Comparison of ENCODE assay signal across 23 mouse cellular contexts in the genomic region with DNA sequence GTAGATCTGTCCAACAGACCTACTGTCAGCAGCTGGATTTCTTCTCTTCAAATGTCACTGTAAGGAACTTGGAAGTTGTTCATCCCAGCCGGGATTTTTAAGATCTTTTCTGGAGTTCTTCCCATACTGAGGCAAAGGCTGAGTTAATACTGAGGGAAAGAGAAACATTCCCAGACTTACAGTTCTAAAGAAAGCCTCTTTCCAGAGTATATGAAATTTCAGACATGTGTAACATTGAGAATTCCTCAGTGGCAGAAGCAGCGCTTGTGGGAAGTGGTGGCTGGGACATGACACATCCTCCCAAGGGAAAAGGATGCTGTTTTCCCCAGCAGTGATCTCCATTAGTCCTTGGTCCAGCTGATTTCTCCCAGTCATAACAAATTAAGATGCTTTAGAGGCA.
DNase-seq lines count a peak whose midpoint lies in the region; ATAC-seq and TF ChIP-seq lines count a peak whose summit lies in the region.
"Had no signal": no experiment of that assay in that cellular context is flagged by ENCODE, and none has a peak within 500 bp of the region (broad histone marks: within the 10 kb centered on the region; RNA-seq: fewer than 3 reads in every experiment).

No protein-coding gene starts in this region.

- no peaks in the 10 kb centered on the region for H3K36me3 ChIP-seq in kidney, postnatal 0 days (ENCODE audit: insufficient read depth, low read length)
- H3K36me3 ChIP-seq: embryonic facial prominence, embryonic 13.5 days; forebrain, embryonic 15.5 days; limb, embryonic 15.5 days; liver, embryonic 15.5 days; neural tube, embryonic 13.5 days had no signal

- H3K27ac ChIP-seq in kidney, postnatal 0 days: no peak overlapping the region
- H3K27ac ChIP-seq: embryonic facial prominence, embryonic 13.5 days; forebrain, embryonic 15.5 days; limb, embryonic 15.5 days; liver, embryonic 15.5 days; neural tube, embryonic 13.5 days had no signal

- peak; percentile 71; the same call in 1 of the 2 replicates for ATAC-seq in frontal cortex, adult (ENCODE audit: low TSS enrichment)
- no peak for ATAC-seq in kidney, postnatal 0 days (replicated peaks; ENCODE audit: low FRiP score, low read depth)
- ATAC-seq in granulocyte monocyte progenitor cell, adult 5-6 weeks (replicated peaks; ENCODE audit: poor library complexity, severe bottlenecking): no peak
- ATAC-seq: activated CD4-positive, CD25-positive, alpha-beta regulatory T cell, adult 4 months; CD4-positive, CD25-positive, alpha-beta regulatory T cell, adult 4 months; forebrain, embryonic 15.5 days; hindbrain, embryonic 16.5 days; intestine, embryonic 16.5 days had no signal

- H3K9ac ChIP-seq in kidney, postnatal 0 days (ENCODE audit: low read depth, low read length): no peak overlapping the region
- H3K9ac ChIP-seq: embryonic facial prominence, embryonic 13.5 days; forebrain, embryonic 15.5 days; limb, embryonic 15.5 days; liver, embryonic 15.5 days; neural tube, embryonic 13.5 days had no signal

- H3K9me3 ChIP-seq in kidney, postnatal 0 days (replicated peaks; ENCODE audit: low read length): no peaks in the 10 kb centered on the region
- H3K9me3 ChIP-seq: embryonic facial prominence, embryonic 13.5 days; forebrain, embryonic 15.5 days; limb, embryonic 15.5 days; liver, embryonic 15.5 days; neural tube, embryonic 13.5 days had no signal

- WGBS in kidney, postnatal 0 days: 43% methylated on average over 2 of the region's 2 CpGs

- no peaks in the 10 kb centered on the region for H3K4me1 ChIP-seq in kidney, postnatal 0 days (replicated peaks; ENCODE audit: insufficient read depth, low read length)
- H3K4me1 ChIP-seq: forebrain, embryonic 15.5 days; limb, embryonic 15.5 days; liver, embryonic 15.5 days; neural tube, embryonic 13.5 days had no signal

- no peak for DNase-seq in frontal cortex, postnatal 25 days (ENCODE audit: low spot score in 2 of 2)
- DNase-seq in kidney, postnatal 0 days (ENCODE audit: low spot score): peak; percentile 35
- no peak for DNase-seq in kidney, postnatal 25 days
- DNase-seq in brain, adult 2 months (ENCODE audit: low read depth, low spot score): peak; percentile 10
- DNase-seq in lung, postnatal 25 days (ENCODE audit: low spot score): peak; percentile 18
- DNase-seq: adrenal gland, postnatal 10 days; cerebellum, adult 11 months; cerebellum, postnatal 10 days; gastrocnemius, postnatal 36 days; kidney, postnatal 36 days; midbrain, embryonic 14.5 days; thymus, postnatal 25 days had no signal

- H3K4me3 ChIP-seq in kidney, postnatal 0 days (replicated peaks; ENCODE audit: low read depth, low read length): no peak overlapping the region
- H3K4me3 ChIP-seq: embryonic facial prominence, embryonic 13.5 days; forebrain, embryonic 15.5 days; limb, embryonic 15.5 days; liver, embryonic 15.5 days; neural tube, embryonic 13.5 days had no signal

- H3K4me2 ChIP-seq in kidney, postnatal 0 days (ENCODE audit: low read length): no peak overlapping the region
- H3K4me2 ChIP-seq: embryonic facial prominence, embryonic 13.5 days; forebrain, embryonic 15.5 days; limb, embryonic 15.5 days; liver, embryonic 15.5 days; neural tube, embryonic 13.5 days had no signal

- no peaks in the 10 kb centered on the region for H3K27me3 ChIP-seq in kidney, postnatal 0 days (ENCODE audit: insufficient read depth, low read length)
- H3K27me3 ChIP-seq: embryonic facial prominence, embryonic 13.5 days; forebrain, embryonic 15.5 days; limb, embryonic 15.5 days; liver, embryonic 15.5 days; neural tube, embryonic 13.5 days had no signal

- no peak for TF ChIP-seq CTCF in kidney, postnatal 0 days (IDR thresholded peaks at IDR 0.05; ENCODE audit: low read depth)

Comparison
In these comparisons a context has a peak if more than half of its experiments do, and no peak if none do; other contexts are left out.
1. DNase-seq: peak in kidney, postnatal 0 days (single experiment), brain, adult 2 months (single experiment) and lung, postnatal 25 days (single experiment); none in frontal cortex, postnatal 25 days (0 of 2) and kidney, postnatal 25 days (0 of 2).